Mouse (Mus musculus) heart, postnatal 0 days (tissue): ENCODE data around the gene Elavl1. TPM values are rescaled to one million over a fixed set of nuclear protein-coding genes. Genes with fewer than 3 reads are reported as not detected.
A peak's percentile ranks its signal among the peaks of the same experiment; 100 is the strongest.

Experiments used
- ATAC-seq: fragments of 200-750 bp; cut with Nextera tagmentation; 2 replicates; pipeline ENCODE4 v1.8.0; 2017; ENCODE audit warnings: low read depth, moderate number of reproducible peaks, moderate library complexity; ENCODE audit not compliant: insufficient read depth
- DNase-seq: peaks from one replicate; pipeline ENCODE4 v3.0.0-alpha.2; 2016; ENCODE audit warnings: low spot score
- H3K27ac ChIP-seq: fragments of 300-500 bp; sonication (generic); 2 replicates; pipeline ENCODE4 v1.5.1; 2014; ENCODE audit warnings: low read depth, mild to moderate bottlenecking
- H3K27me3 ChIP-seq: fragments of 300-500 bp; sonication (generic); 2 replicates; pipeline ENCODE4 v1.6.1; 2014; ENCODE audit warnings: low read length, mixed read lengths; ENCODE audit not compliant: control insufficient read depth, insufficient read depth
- H3K36me3 ChIP-seq: fragments of 300-500 bp; sonication (generic); replicated peaks from 2 replicates; pipeline ENCODE4 v1.6.1; 2014; ENCODE audit warnings: low read length, mixed read lengths; ENCODE audit not compliant: control insufficient read depth, insufficient read depth
- H3K4me1 ChIP-seq: fragments of 300-500 bp; sonication (generic); 2 replicates; pipeline ENCODE4 v1.6.1; 2014; ENCODE audit warnings: antibody characterized with exemption; ENCODE audit not compliant: control insufficient read depth, insufficient read depth
- H3K4me2 ChIP-seq: fragments of 300-500 bp; sonication (generic); 2 replicates; pipeline ENCODE4 v1.6.1; 2014; ENCODE audit warnings: low read depth, mild to moderate bottlenecking, low read length, moderate library complexity
- H3K4me3 ChIP-seq: fragments of 300-500 bp; sonication (generic); 2 replicates; pipeline ENCODE4 v1.5.1; 2014; ENCODE audit warnings: low read depth, low read length
- H3K9ac ChIP-seq: fragments of 300-500 bp; sonication (generic); replicated peaks from 2 replicates; pipeline ENCODE4 v1.6.1; 2014; ENCODE audit warnings: low read depth, low read length, mixed read lengths
- H3K9me3 ChIP-seq: fragments of 300-500 bp; sonication (generic); replicated peaks from 2 replicates; pipeline ENCODE4 v1.6.1; 2016; ENCODE audit warnings: low read length; ENCODE audit not compliant: control insufficient read depth
- CTCF ChIP-seq: IDR thresholded peaks from 2 replicates; pipeline ENCODE4 v1.5.1; 2016; ENCODE audit warnings: antibody characterized with exemption, control low read depth, low read depth
- EP300 ChIP-seq: IDR thresholded peaks from 2 replicates; pipeline ENCODE4 v1.6.1; 2016; ENCODE audit warnings: antibody characterized with exemption, low read depth
- WGBS: fragments of 180-500 bp; shearing (Covaris S2); extraction: QIAGEN DNeasy Blood & Tissue Kit; methylation state at CpG from one replicate; pipeline ENCODE4 v1.1.7; 2014; 5-methylcytosine and 5-hydroxymethylcytosine counted together
- polyA plus RNA-seq: library from polyadenylated mRNA; unstranded; fragments of >200 nt; fragmentation: Nextera tagmentation; extraction: Ambion mirVana; gene quantifications from 2 replicates; pipeline ENCODE4 v1.2.1, GENCODE M21; 2015
- total RNA-seq: library from RNA; depleted of rRNA; stranded (reverse); fragments of >200 nt; gene quantifications from 2 replicates; pipeline ENCODE4 v1.2.3, GENCODE M21; 2014; ENCODE audit warnings: low replicate concordance

Gene Elavl1
- total and polyA plus RNA-seq, 2 experiments from 2014 or later = 61.1 to 93.3 TPM

GRCm38 (mm10) chr8:4321031-4321430 is 4.2 kb downstream of the Elavl1 start:
- TF ChIP-seq EP300 (no peak), CTCF (no peak)
- Histone ChIP-seq H3K4me2 (no peak overlapping the region), H3K27me3 (no peaks in the 10 kb centered on the region), H3K36me3 (peaks cover 16% of the 10 kb centered on the region; the same call in 1 of the 2 replicates), H3K4me1 (peaks cover 42% of the 10 kb centered on the region), H3K9ac (no peak overlapping the region), H3K4me3 (no peak overlapping the region), H3K27ac (peak overlapping the region; percentile 56), H3K9me3 (no peaks in the 10 kb centered on the region)
- DNase-seq (no peak), ATAC-seq (no peak)
- WGBS = 30% methylated on average over 2 of the region's 2 CpGs

GRCm38 (mm10) chr8:4320404-4320803 is 4.8 kb downstream of the Elavl1 start:
- no peak for DNase-seq
- Histone ChIP-seq H3K9me3 (no peaks in the 10 kb centered on the region), H3K27me3 (no peaks in the 10 kb centered on the region), H3K4me1 (peaks cover 36% of the 10 kb centered on the region), H3K36me3 (peaks cover 16% of the 10 kb centered on the region; the same call in 1 of the 2 replicates), H3K4me2 (no peak overlapping the region), H3K9ac (no peak overlapping the region), H3K4me3 (no peak overlapping the region), H3K27ac (peak overlapping the region; percentile 56)
- ATAC-seq = no peak
- no peak for TF ChIP-seq EP300
- WGBS = 95% methylated on average over 1 of the region's 1 CpGs

GRCm38 (mm10) chr8:4319573-4319872 is 5.7 kb downstream of the Elavl1 start:
- Histone ChIP-seq H3K4me1 (peaks cover 35% of the 10 kb centered on the region), H3K4me2 (no peak overlapping the region), H3K27ac (no peak overlapping the region), H3K27me3 (no peaks in the 10 kb centered on the region), H3K36me3 (peaks cover 16% of the 10 kb centered on the region; the same call in 1 of the 2 replicates), H3K9ac (no peak overlapping the region), H3K9me3 (no peaks in the 10 kb centered on the region), H3K4me3 (no peak overlapping the region)
- ATAC-seq (no peak), DNase-seq (no peak)
- TF ChIP-seq CTCF (no peak), EP300 (no peak)
- 98% methylated on average over 11 of the region's 11 CpGs for WGBS

GRCm38 (mm10) chr8:4318796-4319572 is 6.2 kb downstream of the Elavl1 start:
- H3K9me3 ChIP-seq = no peaks in the 10 kb centered on the region
- no peak overlapping the region for H3K9ac ChIP-seq
- H3K27me3 ChIP-seq = no peaks in the 10 kb centered on the region
- H3K27ac ChIP-seq = no peak overlapping the region
- H3K4me2 ChIP-seq = no peak overlapping the region
- TF ChIP-seq EP300 (no peak), CTCF (no peak)
- H3K36me3 ChIP-seq = peaks cover 16% of the 10 kb centered on the region; the same call in 1 of the 2 replicates
- WGBS = 65% methylated on average over 2 of the region's 2 CpGs
- H3K4me3 ChIP-seq = no peak overlapping the region
- H3K4me1 ChIP-seq = peaks cover 35% of the 10 kb centered on the region
- ATAC-seq (no peak), DNase-seq (no peak)

GRCm38 (mm10) chr8:4318124-4318523 is 7.1 kb downstream of the Elavl1 start:
- H3K9ac ChIP-seq = no peak overlapping the region
- no peak overlapping the region for H3K27ac ChIP-seq
- no peaks in the 10 kb centered on the region for H3K27me3 ChIP-seq
- H3K4me3 ChIP-seq = no peak overlapping the region
- ATAC-seq = no peak
- TF ChIP-seq CTCF (no peak), EP300 (no peak)
- WGBS = 88% methylated on average over 5 of the region's 5 CpGs
- no peak for DNase-seq
- peaks cover 34% of the 10 kb centered on the region for H3K4me1 ChIP-seq
- H3K36me3 ChIP-seq = peaks cover 16% of the 10 kb centered on the region; the same call in 1 of the 2 replicates
- H3K9me3 ChIP-seq = no peaks in the 10 kb centered on the region
- no peak overlapping the region for H3K4me2 ChIP-seq

GRCm38 (mm10) chr8:4314852-4315251 is 10.4 kb downstream of the Elavl1 start:
- Histone ChIP-seq H3K36me3 (peaks cover 23% of the 10 kb centered on the region), H3K4me1 (peaks cover 11% of the 10 kb centered on the region), H3K4me3 (no peak overlapping the region), H3K27ac (no peak overlapping the region), H3K9ac (no peak overlapping the region), H3K27me3 (no peaks in the 10 kb centered on the region), H3K9me3 (no peaks in the 10 kb centered on the region), H3K4me2 (no peak overlapping the region)
- no peak for ATAC-seq
- 87% methylated on average over 3 of the region's 3 CpGs for WGBS
- no peak for TF ChIP-seq EP300
- TF ChIP-seq CTCF = no peak
- no peak for DNase-seq
